Mouse (Mus musculus) embryonic facial prominence, embryonic 13.5 days (tissue): ENCODE results near the gene Fbxl2. TPM values are rescaled to one million over a fixed set of nuclear protein-coding genes. Genes with fewer than 3 reads are reported as not detected.

Experiments
- ATAC-seq: fragments of 200-750 bp; cut with Nextera tagmentation; 2 replicates; pipeline ENCODE4 v1.8.0; 2017; ENCODE audit warnings: low read depth; ENCODE audit not compliant: insufficient number of reproducible peaks, insufficient read depth, low FRiP score, low TSS enrichment
- H3K27ac ChIP-seq: fragments of 300-500 bp; sonication (generic); 2 replicates; pipeline ENCODE4 v1.5.1; 2015; ENCODE audit warnings: moderate library complexity, mild to moderate bottlenecking, inconsistent platforms
- H3K27me3 ChIP-seq: fragments of 300-500 bp; sonication (generic); 2 replicates; pipeline ENCODE4 v1.6.1; 2015; ENCODE audit warnings: mild to moderate bottlenecking, inconsistent platforms
- H3K36me3 ChIP-seq: fragments of 300-500 bp; sonication (generic); 2 replicates; pipeline ENCODE4 v1.6.1; 2015; ENCODE audit warnings: mild to moderate bottlenecking, inconsistent platforms
- H3K4me1 ChIP-seq: fragments of 300-500 bp; sonication (generic); 2 replicates; pipeline ENCODE4 v1.6.1; 2015; ENCODE audit warnings: inconsistent platforms
- H3K4me2 ChIP-seq: fragments of 300-500 bp; sonication (generic); 2 replicates; pipeline ENCODE4 v1.6.1; 2015; ENCODE audit warnings: moderate library complexity, mild to moderate bottlenecking, inconsistent platforms
- H3K4me3 ChIP-seq: fragments of 300-500 bp; sonication (generic); 2 replicates; pipeline ENCODE4 v1.5.1; 2015; ENCODE audit warnings: mild to moderate bottlenecking, inconsistent platforms
- H3K9ac ChIP-seq: fragments of 300-500 bp; sonication (generic); 2 replicates; pipeline ENCODE4 v1.6.1; 2015; ENCODE audit warnings: mild to moderate bottlenecking, inconsistent platforms
- H3K9me3 ChIP-seq: fragments of 300-500 bp; sonication (generic); 2 replicates; pipeline ENCODE4 v1.6.1; 2016; ENCODE audit warnings: inconsistent platforms
- WGBS: fragments of 180-500 bp; shearing (Covaris S2); methylation state at CpG from one replicate; pipeline ENCODE4 v1.1.7; 2015; ENCODE audit warnings: mixed read lengths; 5-methylcytosine and 5-hydroxymethylcytosine counted together
- polyA plus RNA-seq: library from polyadenylated mRNA; unstranded; fragments of >200 nt; fragmentation: Nextera tagmentation; extraction: Ambion mirVana; gene quantifications from 2 replicates; pipeline ENCODE4 v1.2.1, GENCODE M21; 2015

Fbxl2 gene
- polyA plus RNA-seq, 1 experiment from 2014 or later = 9.0 TPM

DNA sequence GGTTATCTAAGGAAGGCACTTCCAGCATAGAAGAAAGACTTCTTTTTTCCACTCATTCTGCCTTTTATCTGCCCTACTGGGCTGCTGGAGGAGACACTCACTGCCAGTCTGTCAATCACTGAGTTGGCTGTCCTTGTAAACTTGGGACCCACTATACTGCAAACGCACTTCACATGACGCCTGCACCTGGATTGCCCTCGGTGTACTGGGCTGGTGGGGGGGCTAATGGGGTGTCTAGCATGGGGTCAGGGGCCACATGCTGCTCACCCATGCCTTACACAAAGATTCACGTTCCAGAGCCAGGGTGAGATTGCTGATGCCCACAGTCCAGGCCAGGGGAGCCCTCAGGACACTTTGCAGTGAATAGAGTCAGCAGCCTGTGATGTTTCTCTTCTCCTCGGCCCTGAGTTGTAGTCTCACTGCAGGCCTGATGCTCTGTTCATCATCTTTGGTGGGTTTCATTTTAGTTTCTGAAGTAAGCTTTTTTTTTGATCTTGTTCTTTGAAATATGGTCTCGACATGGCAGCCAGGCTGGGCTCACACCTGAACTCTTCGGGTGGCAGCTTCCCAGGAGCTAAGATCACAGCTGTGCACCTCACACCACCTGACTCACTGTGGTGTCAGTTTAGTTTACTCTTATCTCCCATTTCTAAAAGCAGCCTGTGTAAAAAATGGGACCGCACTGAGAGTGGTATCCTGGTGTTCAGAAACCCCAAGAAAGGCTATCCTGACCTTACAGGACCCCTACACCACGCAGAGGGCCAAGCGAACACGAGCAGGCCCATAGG lies 62.9 kb downstream of the Fbxl2 start:
- ATAC-seq = no peak
- Histone ChIP-seq H3K9ac (no peak overlapping the region), H3K36me3 (peaks cover 25% of the 10 kb centered on the region), H3K27me3 (no peaks in the 10 kb centered on the region), H3K4me3 (no peak overlapping the region), H3K4me2 (no peak overlapping the region), H3K4me1 (no peaks in the 10 kb centered on the region), H3K27ac (no peak overlapping the region), H3K9me3 (no peaks in the 10 kb centered on the region)
- 86% methylated on average over 11 of the region's 11 CpGs for WGBS

DNA sequence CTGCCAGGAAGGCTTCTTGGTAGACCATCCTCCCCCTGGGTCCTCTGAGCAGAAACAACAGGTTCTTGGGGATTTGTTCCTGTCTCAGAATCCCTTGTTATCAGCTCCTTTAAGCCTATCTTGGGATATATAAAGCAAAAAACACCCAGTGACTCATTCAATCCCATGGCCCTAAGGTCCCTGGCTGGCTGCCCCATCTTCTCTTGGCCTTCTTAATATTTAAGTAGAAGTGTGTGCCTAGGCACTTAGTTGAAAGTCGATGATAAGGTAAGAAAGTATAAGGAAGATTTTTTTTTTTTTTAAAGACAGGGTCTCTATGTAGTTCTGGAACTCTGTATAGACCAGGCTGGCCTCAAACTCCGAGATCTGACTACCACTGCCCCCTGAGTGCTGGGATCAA lies 63.5 kb downstream of the Fbxl2 start:
- 88% methylated on average over 2 of the region's 2 CpGs for WGBS
- Histone ChIP-seq H3K27me3 (no peaks in the 10 kb centered on the region), H3K4me3 (no peak overlapping the region), H3K36me3 (peaks cover 30% of the 10 kb centered on the region), H3K4me1 (no peaks in the 10 kb centered on the region), H3K9me3 (no peaks in the 10 kb centered on the region), H3K4me2 (no peak overlapping the region), H3K9ac (no peak overlapping the region), H3K27ac (no peak overlapping the region)
- ATAC-seq = no peak

DNA sequence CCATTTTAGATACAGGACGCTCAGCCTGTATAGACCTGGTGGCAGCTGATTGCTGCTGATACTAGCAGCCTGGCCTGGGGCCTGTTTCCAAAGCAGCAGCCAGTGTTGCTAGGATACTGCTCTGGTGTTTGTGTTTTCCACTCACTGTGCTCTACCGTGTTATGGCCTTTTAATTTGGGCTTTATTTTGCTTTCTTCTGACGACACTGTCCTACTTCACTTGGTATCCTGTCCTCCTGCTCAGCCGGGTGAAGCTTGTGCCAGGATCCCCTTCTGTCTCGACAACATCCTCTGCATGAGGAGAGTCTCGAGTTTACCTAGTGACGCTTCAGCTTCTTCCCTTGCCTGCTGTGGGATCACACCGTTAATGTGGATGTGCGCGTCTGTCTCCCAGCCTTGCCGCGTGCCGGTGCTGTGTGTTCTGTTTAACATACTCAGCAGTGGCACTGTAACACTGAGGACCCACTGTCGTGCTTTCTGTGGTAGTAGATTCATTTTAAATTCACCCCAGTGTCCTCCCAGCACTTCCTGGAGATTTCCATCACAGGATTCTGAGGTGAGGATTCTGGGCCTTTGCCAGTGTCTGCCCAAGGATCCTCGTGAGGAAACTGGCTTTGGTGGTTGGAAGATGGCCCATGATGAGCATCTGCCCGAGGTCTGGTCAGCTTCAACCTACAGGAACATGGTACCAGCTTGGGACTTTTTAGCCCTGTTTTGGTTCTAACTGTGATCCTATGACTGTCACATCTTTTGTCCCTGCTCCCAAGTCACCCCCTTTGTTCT lies 64.7 kb downstream of the Fbxl2 start:
- Histone ChIP-seq H3K27me3 (no peaks in the 10 kb centered on the region), H3K4me3 (no peak overlapping the region), H3K4me1 (no peaks in the 10 kb centered on the region), H3K9ac (no peak overlapping the region), H3K4me2 (no peak overlapping the region), H3K27ac (no peak overlapping the region), H3K36me3 (peaks cover 38% of the 10 kb centered on the region), H3K9me3 (no peaks in the 10 kb centered on the region)
- WGBS = 80% methylated on average over 16 of the region's 16 CpGs
- ATAC-seq = no peak

DNA sequence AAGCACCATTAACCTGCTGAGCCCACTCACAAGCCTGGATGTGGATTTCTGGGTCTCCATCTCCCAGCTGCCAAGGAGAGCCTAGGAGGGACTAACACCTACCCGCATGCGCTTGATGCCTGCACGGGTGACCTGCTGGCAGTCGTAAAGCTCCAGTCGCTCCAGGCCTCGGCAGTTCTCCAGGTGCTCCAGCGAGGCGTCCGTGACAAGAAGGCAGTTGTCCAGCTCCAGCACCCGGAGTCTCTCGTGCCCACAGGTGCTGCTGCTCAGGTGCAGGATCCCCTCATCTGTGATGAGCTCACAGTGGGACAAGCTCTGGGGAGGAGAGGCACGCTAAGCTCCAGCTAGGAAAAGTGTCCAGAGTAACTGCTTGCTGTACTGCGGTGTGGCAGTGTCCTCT lies 66.6 kb downstream of the Fbxl2 start:
- H3K36me3 ChIP-seq = peaks cover 55% of the 10 kb centered on the region
- 95% methylated on average over 13 of the region's 13 CpGs for whole genome bisulfite sequencing
- ATAC-seq = no peak
- no peak overlapping the region for H3K4me2 ChIP-seq
- H3K9ac ChIP-seq = no peak overlapping the region
- H3K27me3 ChIP-seq = no peaks in the 10 kb centered on the region
- H3K4me1 ChIP-seq = no peaks in the 10 kb centered on the region
- H3K4me3 ChIP-seq = no peak overlapping the region
- no peaks in the 10 kb centered on the region for H3K9me3 ChIP-seq
- no peak overlapping the region for H3K27ac ChIP-seq

DNA sequence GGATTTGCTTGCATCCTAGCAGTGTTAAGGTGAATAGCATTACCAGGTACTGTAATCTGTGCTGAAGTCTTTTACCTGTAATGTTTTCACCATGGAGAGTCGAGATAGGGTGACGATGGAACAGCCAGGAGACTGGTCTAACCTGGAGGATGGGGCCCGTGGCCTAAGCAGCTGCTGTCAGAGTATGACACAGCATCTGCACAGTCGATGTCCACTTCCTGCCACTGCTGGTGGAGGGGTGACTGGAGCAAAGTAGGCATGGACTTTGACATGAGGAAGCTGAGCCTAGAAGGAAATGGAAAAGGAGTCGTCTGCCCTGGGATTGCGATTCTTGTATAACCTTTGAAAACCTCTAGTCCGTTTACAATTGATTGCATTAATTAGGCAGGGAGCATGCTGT lies 67.3 kb downstream of the Fbxl2 start:
- H3K4me3 ChIP-seq = no peak overlapping the region
- WGBS = 82% methylated on average over 7 of the region's 7 CpGs
- H3K4me1 ChIP-seq = no peaks in the 10 kb centered on the region
- no peaks in the 10 kb centered on the region for H3K9me3 ChIP-seq
- H3K27me3 ChIP-seq = no peaks in the 10 kb centered on the region
- no peak overlapping the region for H3K9ac ChIP-seq
- no peak overlapping the region for H3K4me2 ChIP-seq
- H3K27ac ChIP-seq = no peak overlapping the region
- H3K36me3 ChIP-seq = peaks cover 62% of the 10 kb centered on the region
- ATAC-seq = no peak

DNA sequence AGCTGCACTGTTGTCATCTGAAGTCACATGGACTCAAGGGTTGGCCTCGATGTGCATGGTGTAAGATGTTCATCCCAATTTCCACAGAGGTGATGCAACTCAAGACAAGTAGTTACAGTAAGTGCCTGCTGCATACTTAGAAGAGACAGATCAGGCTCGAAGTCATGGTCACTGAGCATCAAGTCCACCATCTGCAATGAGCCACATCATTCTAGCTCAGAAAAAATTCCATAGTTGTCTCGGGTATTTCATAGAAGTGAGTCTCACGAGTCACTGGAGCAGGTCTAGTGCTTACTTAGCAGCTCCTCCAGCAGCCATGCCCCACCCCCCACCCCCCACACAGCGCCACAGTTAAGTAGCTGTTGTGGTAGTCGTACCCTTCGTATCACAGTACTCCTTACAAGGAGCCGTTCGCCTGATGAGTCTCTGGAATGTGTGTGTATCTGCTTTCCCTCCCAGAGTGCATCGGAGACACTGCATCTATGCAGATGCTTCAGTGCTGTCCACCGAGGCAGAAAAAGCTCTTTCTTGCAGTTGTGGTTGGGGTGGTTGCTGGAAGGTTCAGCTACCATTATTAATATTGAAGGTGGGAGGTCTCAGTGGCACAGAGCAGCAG lies 68.7 kb downstream of the Fbxl2 start:
- H3K4me3 ChIP-seq = no peak overlapping the region
- no peak overlapping the region for H3K27ac ChIP-seq
- H3K4me2 ChIP-seq = no peak overlapping the region
- no peak overlapping the region for H3K9ac ChIP-seq
- no peak for ATAC-seq
- WGBS = 79% methylated on average over 11 of the region's 11 CpGs
- H3K9me3 ChIP-seq = no peaks in the 10 kb centered on the region
- H3K4me1 ChIP-seq = no peaks in the 10 kb centered on the region
- no peaks in the 10 kb centered on the region for H3K27me3 ChIP-seq
- H3K36me3 ChIP-seq = peaks cover 72% of the 10 kb centered on the region

DNA sequence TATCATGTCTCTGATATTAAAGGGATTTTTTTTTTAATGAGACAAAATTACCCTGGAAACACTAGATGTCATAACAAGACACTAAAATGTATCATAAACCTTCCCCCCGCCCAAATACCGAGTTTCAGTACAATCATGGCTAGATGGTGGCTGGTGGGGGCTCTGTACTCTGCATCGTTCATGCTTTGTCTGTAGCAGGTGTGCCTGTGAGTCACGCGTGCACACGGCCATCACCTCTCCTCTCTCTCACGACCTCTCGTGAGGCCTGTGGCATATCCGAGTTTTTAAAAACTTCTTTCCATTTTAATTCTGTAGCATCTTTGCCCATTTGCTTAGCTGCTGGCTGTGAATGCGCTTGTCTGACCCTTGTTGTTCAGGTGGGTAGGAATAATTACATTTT lies 69.7 kb downstream of the Fbxl2 start:
- Histone ChIP-seq H3K9ac (no peak overlapping the region), H3K27ac (no peak overlapping the region), H3K4me1 (no peaks in the 10 kb centered on the region), H3K4me3 (no peak overlapping the region), H3K27me3 (no peaks in the 10 kb centered on the region), H3K4me2 (no peak overlapping the region), H3K9me3 (no peaks in the 10 kb centered on the region), H3K36me3 (peaks cover 77% of the 10 kb centered on the region)
- ATAC-seq = no peak
- 92% methylated on average over 10 of the region's 10 CpGs for WGBS

DNA sequence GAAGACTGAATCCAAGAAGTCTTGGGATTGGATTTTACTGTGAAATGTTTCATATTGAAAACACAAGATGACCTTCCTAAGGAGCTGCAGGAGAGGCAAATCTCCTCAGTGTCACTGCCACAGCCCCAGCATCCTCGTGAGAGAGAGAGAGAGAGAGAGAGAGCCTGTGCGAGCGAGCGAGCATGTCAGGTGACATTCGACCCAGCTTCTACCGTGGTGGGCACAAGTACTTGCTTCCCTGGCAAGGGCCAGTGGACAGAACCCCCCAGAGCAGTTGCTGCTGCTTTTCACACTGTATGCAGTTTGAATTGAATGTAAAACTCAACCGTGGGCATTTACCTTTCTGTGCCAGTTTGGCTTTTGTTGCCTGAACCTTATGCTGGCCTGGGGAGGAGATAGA lies 70.5 kb downstream of the Fbxl2 start:
- no peak overlapping the region for H3K27ac ChIP-seq
- no peak for ATAC-seq
- peaks cover 85% of the 10 kb centered on the region for H3K36me3 ChIP-seq
- 75% methylated on average over 7 of the region's 7 CpGs for WGBS
- H3K4me2 ChIP-seq = no peak overlapping the region
- H3K9me3 ChIP-seq = no peaks in the 10 kb centered on the region
- H3K9ac ChIP-seq = no peak overlapping the region
- no peak overlapping the region for H3K4me3 ChIP-seq
- no peaks in the 10 kb centered on the region for H3K4me1 ChIP-seq
- H3K27me3 ChIP-seq = no peaks in the 10 kb centered on the region

DNA sequence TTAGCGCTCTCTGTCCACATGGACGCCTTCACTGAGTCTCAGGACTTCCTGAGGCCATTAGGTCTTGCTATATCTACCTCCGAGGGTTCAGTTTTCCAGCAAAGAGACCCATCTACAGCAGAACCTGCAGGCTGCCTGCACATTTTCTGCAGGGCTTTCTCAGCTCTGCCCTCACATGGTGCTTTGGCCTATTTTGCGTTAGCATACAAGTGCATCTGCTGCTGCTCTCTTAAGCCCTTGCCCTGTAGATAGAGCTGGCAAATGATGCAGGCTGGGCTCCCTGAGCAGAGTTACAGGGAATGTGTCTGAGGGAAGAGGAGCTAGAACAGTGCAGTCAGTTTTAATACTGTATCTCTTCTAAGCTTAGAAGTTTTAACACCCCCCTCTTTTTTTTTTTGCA lies 71.0 kb downstream of the Fbxl2 start:
- H3K4me2 ChIP-seq = no peak overlapping the region
- no peak overlapping the region for H3K4me3 ChIP-seq
- H3K36me3 ChIP-seq = peaks cover 88% of the 10 kb centered on the region
- no peaks in the 10 kb centered on the region for H3K9me3 ChIP-seq
- no peak overlapping the region for H3K9ac ChIP-seq
- no peaks in the 10 kb centered on the region for H3K27me3 ChIP-seq
- no peaks in the 10 kb centered on the region for H3K4me1 ChIP-seq
- no peak for ATAC-seq
- no peak overlapping the region for H3K27ac ChIP-seq
- 90% methylated on average over 4 of the region's 4 CpGs for WGBS

DNA sequence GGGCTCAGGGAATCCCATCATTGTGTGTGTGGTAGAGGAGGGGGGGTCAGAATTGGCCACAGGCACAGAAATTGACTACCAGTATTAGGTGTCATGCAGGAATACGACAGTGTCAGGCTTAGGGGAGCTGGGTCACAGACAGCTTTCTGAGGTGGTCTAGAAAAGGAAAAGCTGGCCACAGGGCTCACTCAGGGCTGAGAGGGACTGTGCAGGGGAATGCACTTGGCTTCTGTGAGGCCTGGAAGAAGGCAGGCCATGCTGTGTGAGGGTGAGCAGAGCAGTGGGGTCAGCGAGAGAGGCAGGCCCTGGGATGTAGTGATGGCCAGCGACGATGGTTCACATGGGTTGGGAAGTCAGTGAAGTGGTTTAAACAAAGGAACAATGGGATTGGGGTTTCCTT lies 72.1 kb downstream of the Fbxl2 start:
- Histone ChIP-seq H3K4me1 (no peaks in the 10 kb centered on the region), H3K36me3 (peaks cover 87% of the 10 kb centered on the region), H3K4me3 (no peak overlapping the region), H3K27ac (no peak overlapping the region), H3K27me3 (no peaks in the 10 kb centered on the region), H3K4me2 (no peak overlapping the region), H3K9me3 (no peaks in the 10 kb centered on the region), H3K9ac (no peak overlapping the region)
- ATAC-seq = no peak
- 85% methylated on average over 4 of the region's 4 CpGs for WGBS

DNA sequence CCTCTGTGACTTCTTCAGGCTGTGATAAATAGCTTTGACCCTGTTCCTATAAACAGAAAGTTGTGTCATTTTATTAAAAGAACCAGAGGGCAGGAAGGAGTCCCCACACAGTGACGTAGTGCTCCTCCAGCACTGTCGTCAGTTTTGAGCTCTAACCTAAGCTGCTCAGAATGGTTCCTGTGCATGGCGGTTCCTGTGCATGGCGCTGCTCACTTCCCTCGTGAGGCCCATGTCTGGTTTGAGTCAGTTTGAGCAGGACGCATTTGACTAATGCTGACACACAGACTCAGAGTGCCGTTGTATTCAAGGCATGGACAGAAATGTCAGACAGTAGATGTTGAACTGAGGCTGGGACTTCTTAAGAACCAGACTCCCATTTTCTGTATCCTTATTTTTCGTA lies 74.4 kb downstream of the Fbxl2 start:
- H3K4me1 ChIP-seq = no peaks in the 10 kb centered on the region
- no peak overlapping the region for H3K9ac ChIP-seq
- H3K27me3 ChIP-seq = no peaks in the 10 kb centered on the region
- H3K36me3 ChIP-seq = peaks cover 88% of the 10 kb centered on the region
- no peaks in the 10 kb centered on the region for H3K9me3 ChIP-seq
- no peak for ATAC-seq
- H3K4me2 ChIP-seq = no peak overlapping the region
- no peak overlapping the region for H3K4me3 ChIP-seq
- WGBS = 60% methylated on average over 8 of the region's 8 CpGs
- H3K27ac ChIP-seq = no peak overlapping the region

DNA sequence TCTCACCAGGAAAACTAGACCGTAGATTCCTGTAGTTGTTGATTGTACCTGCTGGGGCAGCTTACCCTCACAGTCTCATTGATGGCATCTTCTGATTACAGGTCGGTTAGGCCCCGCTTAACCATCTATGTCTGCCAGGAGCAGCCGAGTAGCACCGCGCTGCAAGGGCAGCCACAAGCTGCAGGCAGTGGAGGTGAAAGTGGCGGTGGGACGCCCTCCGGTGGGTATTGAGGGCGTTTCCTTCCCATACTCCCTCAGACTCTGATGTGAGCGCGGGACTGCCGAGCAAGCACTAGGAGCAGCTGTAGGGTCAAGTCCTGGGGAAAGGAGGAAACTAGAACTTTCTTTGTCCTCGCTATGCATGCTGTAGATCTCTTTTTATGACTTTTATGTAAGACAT lies 76.0 kb downstream of the Fbxl2 start:
- Histone ChIP-seq H3K9me3 (no peaks in the 10 kb centered on the region), H3K36me3 (peaks cover 84% of the 10 kb centered on the region), H3K4me2 (no peak overlapping the region), H3K4me1 (no peaks in the 10 kb centered on the region), H3K9ac (no peak overlapping the region), H3K4me3 (no peak overlapping the region), H3K27ac (no peak overlapping the region), H3K27me3 (no peaks in the 10 kb centered on the region)
- no peak for ATAC-seq
- 90% methylated on average over 14 of the region's 14 CpGs for WGBS
